Mouse (Mus musculus): ENCODE data around the gene Cirbp. TPM values are rescaled to one million over a fixed set of nuclear protein-coding genes. Genes with fewer than 3 reads are reported as not detected.
A peak's percentile ranks its signal among the peaks of the same experiment; 100 is the strongest.

Cirbp gene
- total RNA-seq, 2 experiments from 2014 or later, result 31.7 to 43.1 TPM

GRCm38 (mm10) chr10:80172527-80173292 lies 6.9 kb downstream of the Cirbp start, which contains the start of gene 1600002K03Rik:
1600002K03Rik (plus strand) TSS chr10:80172944.
- intact Hi-C loops (cut with DNase I), result loop anchor here (10.0 kb wide), 1 partner anchor 202 kb away; no protein-coding TSS in a partner anchor
- DNase-seq (ENCODE audit: low spot score), result peak; percentile 84

DNA sequence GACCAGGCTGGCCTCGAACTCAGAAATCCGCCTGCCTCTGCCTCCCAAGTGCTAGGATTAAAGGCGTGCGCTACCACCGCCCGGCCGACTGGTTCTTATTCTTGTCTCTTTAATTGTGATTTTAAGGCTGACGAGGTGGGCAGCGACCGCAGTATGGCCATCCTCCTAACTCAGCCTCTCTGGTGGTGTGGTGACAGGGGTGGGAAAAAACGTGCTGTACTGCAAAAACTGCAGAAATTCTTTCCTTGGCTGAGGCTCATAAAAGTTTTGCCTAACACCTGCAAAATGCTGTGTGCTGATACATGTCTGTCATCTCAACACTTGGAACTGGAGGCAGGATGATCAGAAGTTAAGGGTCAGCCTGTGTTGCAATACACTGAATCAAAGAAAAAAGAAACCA lies 7.6 kb downstream of the Cirbp start:
- intact Hi-C loops (cut with DNase I), result loop anchor here (10.0 kb wide), 1 partner anchor 201 kb away; no protein-coding TSS in a partner anchor
- no peak for DNase-seq (ENCODE audit: low spot score)

- no peak for DNase-seq (ENCODE audit: low spot score)
- intact Hi-C loops (cut with DNase I), result loop anchor here (10.0 kb wide), 1 partner anchor 201 kb away; no protein-coding TSS in a partner anchor
These were observed 8.3 kb downstream of the Cirbp start for GRCm38 (mm10) chr10:80173955-80174640.

- DNase-seq (ENCODE audit: low spot score), result no peak
These were observed 8.9 kb downstream of the Cirbp start for GRCm38 (mm10) chr10:80174705-80175104.

GRCm38 (mm10) chr10:80175536-80176269 lies 9.9 kb downstream of the Cirbp start:
- no peak for DNase-seq (ENCODE audit: low spot score)
- intact Hi-C loops (cut with DNase I), result loop anchor here (1.0 to 10.0 kb wide), 2 partner anchors 70 to 199 kb away; no protein-coding TSS in a partner anchor

More at GRCm38 (mm10) chr10:80174705-80175104, 8.9 kb downstream of the Cirbp start:
- intact Hi-C loops (cut with DNase I), result loop anchor here (1.0 to 10.0 kb wide), 2 partner anchors 71 to 200 kb away; no protein-coding TSS in a partner anchor

GRCm38 (mm10) chr10:80176270-80176834 lies 10.6 kb downstream of the Cirbp start:
- intact Hi-C loops (cut with DNase I), result loop anchor here (10.0 kb wide), 1 partner anchor 198 kb away; no protein-coding TSS in a partner anchor

GRCm38 (mm10) chr10:80177441-80178279 lies 11.9 kb downstream of the Cirbp start:
- no peak for DNase-seq (ENCODE audit: low spot score)
- intact Hi-C loops (cut with DNase I), result loop anchor here (10.0 kb wide), 1 partner anchor 197 kb away; no protein-coding TSS in a partner anchor

More at GRCm38 (mm10) chr10:80176270-80176834, 10.6 kb downstream of the Cirbp start:
- DNase-seq (ENCODE audit: low spot score), result no peak

- intact Hi-C loops (cut with DNase I), result loop anchor here (10.0 kb wide), 1 partner anchor 195 kb away; no protein-coding TSS in a partner anchor
- DNase-seq (ENCODE audit: low spot score), result no peak
These were observed 13.6 kb downstream of the Cirbp start, which contains the start of gene Efna2 for GRCm38 (mm10) chr10:80179068-80180051. Efna2 (plus strand) TSS chr10:80179482.

- no peak for DNase-seq (ENCODE audit: low spot score)
- intact Hi-C loops (cut with DNase I), result no loop called here
These were observed 14.5 kb downstream of the Cirbp start for GRCm38 (mm10) chr10:80180288-80180687.

- intact Hi-C loops (cut with DNase I), result no loop called here
- no peak for DNase-seq (ENCODE audit: low spot score)
These were observed 15.0 kb downstream of the Cirbp start for GRCm38 (mm10) chr10:80180823-80181222.

- no peak for DNase-seq (ENCODE audit: low spot score)
- intact Hi-C loops (cut with DNase I), result no loop called here
These were observed 16.8 kb downstream of the Cirbp start for GRCm38 (mm10) chr10:80182547-80182946.

GRCm38 (mm10) chr10:80186649-80187048 lies 20.9 kb downstream of the Cirbp start:
- intact Hi-C loops (cut with DNase I), result no loop called here

GRCm38 (mm10) chr10:80187739-80188138 lies 22.0 kb downstream of the Cirbp start:
- intact Hi-C loops (cut with DNase I), result no loop called here
- DNase-seq (ENCODE audit: low spot score), result no peak

More at GRCm38 (mm10) chr10:80186649-80187048, 20.9 kb downstream of the Cirbp start:
- no peak for DNase-seq (ENCODE audit: low spot score)

DNA sequence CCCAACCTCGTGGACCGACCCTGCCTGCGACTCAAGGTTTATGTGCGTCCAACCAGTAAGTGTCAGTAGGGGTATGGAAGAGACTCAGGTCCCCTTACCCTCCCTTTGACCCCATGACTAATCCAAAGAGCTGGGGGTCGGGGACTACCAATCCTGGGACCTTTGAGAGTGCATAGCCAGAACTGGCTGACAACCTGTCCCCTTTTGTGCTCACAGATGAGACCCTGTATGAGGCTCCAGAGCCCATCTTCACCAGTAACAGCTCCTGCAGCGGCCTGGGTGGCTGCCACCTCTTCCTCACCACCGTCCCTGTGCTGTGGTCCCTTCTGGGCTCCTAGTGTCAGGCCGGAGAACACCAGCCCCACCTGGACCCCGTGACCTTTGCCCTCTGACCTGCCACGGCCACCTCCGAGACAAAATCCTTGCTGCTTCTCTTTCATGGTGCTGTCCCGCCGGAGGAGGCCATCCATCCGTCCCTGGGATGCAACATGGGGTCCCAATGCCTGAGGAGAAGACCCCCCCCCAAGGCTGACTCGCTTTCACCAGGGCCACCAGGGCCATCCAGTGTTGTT lies 22.8 kb downstream of the Cirbp start:
- no peak for DNase-seq (ENCODE audit: low spot score)
- intact Hi-C loops (cut with DNase I), result no loop called here

- no peak for DNase-seq (ENCODE audit: low spot score)
- intact Hi-C loops (cut with DNase I), result no loop called here
These were observed 24.2 kb downstream of the Cirbp start for GRCm38 (mm10) chr10:80189999-80190398.

DNA sequence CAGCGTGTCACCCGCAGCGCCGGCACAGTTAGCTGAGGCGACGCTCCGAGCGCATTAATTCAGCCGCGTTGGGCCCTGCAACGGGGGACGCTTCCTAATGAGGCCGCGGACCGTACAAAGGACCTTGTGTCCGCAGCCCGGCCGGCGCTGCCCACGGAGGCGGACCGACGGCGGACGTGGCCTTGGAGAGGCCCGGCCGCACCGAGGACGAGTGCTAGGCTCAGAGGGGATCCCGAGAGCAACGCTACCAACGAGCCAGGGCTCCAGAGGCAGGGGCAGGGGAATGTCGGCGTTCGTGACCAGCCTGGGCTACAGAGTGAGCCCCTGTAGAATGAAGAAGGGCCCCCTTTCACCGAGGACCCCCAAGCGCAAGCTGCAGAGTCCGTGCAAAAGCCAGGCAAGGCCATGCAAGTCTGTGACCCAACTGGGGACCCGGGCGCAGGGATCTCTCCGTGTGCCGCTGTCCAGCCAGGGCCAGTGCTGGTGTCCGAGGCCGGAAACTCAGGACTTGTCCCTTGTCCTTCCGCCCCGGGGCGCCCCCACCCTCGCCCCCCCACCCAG lies 24.8 kb downstream of the Cirbp start:
- no peak for DNase-seq (ENCODE audit: low spot score)
- intact Hi-C loops (cut with DNase I), result no loop called here

DNA sequence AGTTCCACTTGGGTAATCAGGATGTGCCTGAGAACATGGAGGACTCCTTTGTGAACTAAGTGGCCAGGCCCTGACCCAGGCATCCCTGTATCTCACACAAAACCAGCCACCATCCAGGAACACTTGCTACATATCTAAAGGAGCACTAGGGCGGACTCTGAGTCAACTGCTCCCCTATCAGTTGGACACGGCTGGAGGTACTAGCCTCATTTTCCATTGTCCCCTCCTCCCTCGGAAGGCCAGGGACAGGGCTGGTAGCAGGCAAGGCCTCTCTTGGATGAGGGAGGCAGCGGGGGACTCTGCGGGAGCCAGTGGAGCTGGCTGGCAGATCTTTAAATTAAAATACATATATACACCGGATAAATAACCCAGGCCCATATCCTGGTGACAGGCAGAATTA lies 28.2 kb downstream of the Cirbp start:
- no peak for DNase-seq (ENCODE audit: low spot score)
- intact Hi-C loops (cut with DNase I), result no loop called here
